Mouse (Mus musculus) stomach, embryonic 14.5 days (tissue): ENCODE measurements around the gene Cnih2. TPM values are rescaled to one million over a fixed set of nuclear protein-coding genes. Genes with fewer than 3 reads are reported as not detected.

Experiments
- ATAC-seq: fragments of 200-750 bp; cut with Nextera tagmentation; 2 replicates; pipeline ENCODE4 v1.8.0; 2017; ENCODE audit warnings: low read depth, moderate TSS enrichment; ENCODE audit not compliant: insufficient number of reproducible peaks, insufficient read depth, low FRiP score
- H3K27ac ChIP-seq: fragments of 300-500 bp; sonication (generic); 2 replicates; pipeline ENCODE4 v1.5.1; 2014; ENCODE audit warnings: mild to moderate bottlenecking, low read length, moderate library complexity, mixed read lengths
- H3K27me3 ChIP-seq: fragments of 300-500 bp; sonication (generic); 2 replicates; pipeline ENCODE4 v1.6.1; 2014; ENCODE audit warnings: low read length, control low read depth, mixed read lengths; ENCODE audit not compliant: control insufficient read depth, insufficient read depth
- H3K36me3 ChIP-seq: fragments of 300-500 bp; sonication (generic); 2 replicates; pipeline ENCODE4 v1.6.1; 2014; ENCODE audit warnings: mild to moderate bottlenecking, control low read depth, low read length, moderate library complexity, mixed read lengths; ENCODE audit not compliant: control insufficient read depth, insufficient read depth
- H3K4me1 ChIP-seq: fragments of 300-500 bp; sonication (generic); 2 replicates; pipeline ENCODE4 v1.6.1; 2014; ENCODE audit warnings: low read length, control low read depth, mixed read lengths; ENCODE audit not compliant: control insufficient read depth, insufficient read depth
- H3K4me2 ChIP-seq: fragments of 300-500 bp; sonication (generic); replicated peaks from 2 replicates; pipeline ENCODE4 v1.6.1; 2014; ENCODE audit warnings: low read depth, low read length, control low read depth
- H3K4me3 ChIP-seq: fragments of 300-500 bp; sonication (generic); 2 replicates; pipeline ENCODE4 v1.5.1; 2014; ENCODE audit warnings: low read depth, low read length, control low read depth
- H3K9ac ChIP-seq: fragments of 300-500 bp; sonication (generic); replicated peaks from 2 replicates; pipeline ENCODE4 v1.6.1; 2014; ENCODE audit warnings: low read depth, mild to moderate bottlenecking, control low read depth, low read length, moderate library complexity, mixed read lengths
- H3K9me3 ChIP-seq: fragments of 300-500 bp; sonication (generic); 2 replicates; pipeline ENCODE4 v1.6.1; 2016; ENCODE audit warnings: low read depth, low read length, control low read depth; ENCODE audit not compliant: control insufficient read depth
- WGBS: fragments of 180-500 bp; shearing (Covaris S2); extraction: QIAGEN DNeasy Blood & Tissue Kit; methylation state at CpG from one replicate; pipeline ENCODE4 v1.1.7; 2014; 5-methylcytosine and 5-hydroxymethylcytosine counted together
- polyA plus RNA-seq: library from polyadenylated mRNA; unstranded; fragments of >200 nt; fragmentation: Nextera tagmentation; extraction: Ambion mirVana; gene quantifications from 2 replicates; pipeline ENCODE4 v1.2.1, GENCODE M21; 2014

The Cnih2 gene
- polyA plus RNA-seq, 1 experiment from 2014 or later, result 25.8 TPM

GRCm38 (mm10) chr19:5097521-5098362 lies 579 bp downstream of the Cnih2 start:
- H3K27ac ChIP-seq, result peak overlapping the region; percentile 39
- no peak for ATAC-seq
- peaks cover 43% of the 10 kb centered on the region for H3K36me3 ChIP-seq
- peak overlapping the region; percentile 77 for H3K9ac ChIP-seq
- WGBS, result 2% methylated on average over 31 of the region's 31 CpGs
- H3K4me2 ChIP-seq, result peak overlapping the region; percentile 98
- peaks cover 27% of the 10 kb centered on the region for H3K4me1 ChIP-seq
- H3K27me3 ChIP-seq, result no peaks in the 10 kb centered on the region
- no peaks in the 10 kb centered on the region for H3K9me3 ChIP-seq
- H3K4me3 ChIP-seq, result peak overlapping the region; percentile 65

- no peak for ATAC-seq
- Histone ChIP-seq H3K27ac (no peak overlapping the region), H3K4me1 (peaks cover 27% of the 10 kb centered on the region), H3K27me3 (no peaks in the 10 kb centered on the region), H3K9me3 (no peaks in the 10 kb centered on the region), H3K4me3 (no peak overlapping the region), H3K9ac (no peak overlapping the region), H3K4me2 (0 out of 2 replicates have a peak overlapping the region, but pooled peaks have one; percentile 98), H3K36me3 (peaks cover 40% of the 10 kb centered on the region)
- 12% methylated on average over 8 of the region's 9 CpGs for whole genome bisulfite sequencing
Observed at GRCm38 (mm10) chr19:5095887-5096474, 2.3 kb downstream of the Cnih2 start.

GRCm38 (mm10) chr19:5094746-5095417 lies 3.4 kb downstream of the Cnih2 start:
- Histone ChIP-seq H3K4me1 (peaks cover 27% of the 10 kb centered on the region), H3K36me3 (peaks cover 37% of the 10 kb centered on the region), H3K27ac (no peak overlapping the region), H3K9ac (no peak overlapping the region), H3K27me3 (no peaks in the 10 kb centered on the region), H3K4me2 (0 out of 2 replicates have a peak overlapping the region, but pooled peaks have one; percentile 1), H3K4me3 (no peak overlapping the region), H3K9me3 (no peaks in the 10 kb centered on the region)
- 45% methylated on average over 11 of the region's 11 CpGs for WGBS
- ATAC-seq, result no peak

- Histone ChIP-seq H3K4me2 (0 out of 2 replicates have a peak overlapping the region, but pooled peaks have one; percentile 1), H3K9me3 (no peaks in the 10 kb centered on the region), H3K27ac (no peak overlapping the region), H3K4me1 (peaks cover 29% of the 10 kb centered on the region), H3K36me3 (peaks cover 36% of the 10 kb centered on the region), H3K27me3 (no peaks in the 10 kb centered on the region), H3K9ac (no peak overlapping the region), H3K4me3 (no peak overlapping the region)
- 1% methylated on average over 21 of the region's 21 CpGs for WGBS
- ATAC-seq, result peak; percentile 65
Observed at GRCm38 (mm10) chr19:5094243-5094632, 4.1 kb downstream of the Cnih2 start.

- H3K4me1 ChIP-seq, result peaks cover 30% of the 10 kb centered on the region
- no peak overlapping the region for H3K4me2 ChIP-seq
- no peak overlapping the region for H3K4me3 ChIP-seq
- H3K36me3 ChIP-seq, result peaks cover 35% of the 10 kb centered on the region
- ATAC-seq, result no peak
- H3K9ac ChIP-seq, result no peak overlapping the region
- H3K9me3 ChIP-seq, result no peaks in the 10 kb centered on the region
- no peak overlapping the region for H3K27ac ChIP-seq
- WGBS, result 71% methylated on average over 12 of the region's 12 CpGs
- H3K27me3 ChIP-seq, result no peaks in the 10 kb centered on the region
Observed at GRCm38 (mm10) chr19:5093481-5094242, 4.7 kb downstream of the Cnih2 start.

GRCm38 (mm10) chr19:5092083-5092482 lies 6.2 kb downstream of the Cnih2 start:
- Histone ChIP-seq H3K27ac (no peak overlapping the region), H3K9ac (no peak overlapping the region), H3K36me3 (peaks cover 35% of the 10 kb centered on the region), H3K4me1 (peaks cover 25% of the 10 kb centered on the region), H3K27me3 (no peaks in the 10 kb centered on the region), H3K9me3 (no peaks in the 10 kb centered on the region), H3K4me2 (no peak overlapping the region), H3K4me3 (no peak overlapping the region)
- ATAC-seq, result no peak
- 87% methylated on average over 10 of the region's 10 CpGs for WGBS

GRCm38 (mm10) chr19:5089324-5089723 lies 9.0 kb downstream of the Cnih2 start:
- no peak overlapping the region for H3K27ac ChIP-seq
- WGBS, result 90% methylated on average over 4 of the region's 4 CpGs
- peaks cover 22% of the 10 kb centered on the region for H3K4me1 ChIP-seq
- H3K27me3 ChIP-seq, result peaks cover 17% of the 10 kb centered on the region
- peaks cover 35% of the 10 kb centered on the region for H3K36me3 ChIP-seq
- H3K4me2 ChIP-seq, result peak overlapping the region; percentile 71
- H3K9ac ChIP-seq, result 0 out of 2 replicates have a peak overlapping the region, but pooled peaks have one; percentile 69
- H3K9me3 ChIP-seq, result no peaks in the 10 kb centered on the region
- peak overlapping the region; percentile 83 for H3K4me3 ChIP-seq
- ATAC-seq, result no peak
